Mouse (Mus musculus) testis, adult 2 months (tissue): ENCODE measurements around the gene Rbfox2. TPM values are rescaled to one million over a fixed set of nuclear protein-coding genes. Genes with fewer than 3 reads are reported as not detected.

Experiments used
- H3K27ac ChIP-seq: fragments of 200-500 bp; 2 replicates; pipeline ENCODE4 v1.5.1; 2012; ENCODE audit warnings: low read depth, low read length; ENCODE audit not compliant: control insufficient read depth, insufficient read depth
- H3K27me3 ChIP-seq: fragments of 200-500 bp; 2 replicates; pipeline ENCODE4 v1.6.1; 2012; ENCODE audit warnings: mild to moderate bottlenecking, low read length, moderate library complexity; ENCODE audit not compliant: control insufficient read depth, insufficient read depth
- H3K36me3 ChIP-seq: fragments of 200-500 bp; 2 replicates; pipeline ENCODE4 v1.6.1; 2012; ENCODE audit warnings: mild to moderate bottlenecking, low read length; ENCODE audit not compliant: control insufficient read depth, insufficient read depth
- H3K4me1 ChIP-seq: fragments of 200-500 bp; 2 replicates; pipeline ENCODE4 v1.6.1; 2012; ENCODE audit warnings: low read length; ENCODE audit not compliant: control insufficient read depth, insufficient read depth
- H3K4me3 ChIP-seq: fragments of 200-500 bp; 2 replicates; pipeline ENCODE4 v1.5.1; 2012; ENCODE audit warnings: low read depth, mild to moderate bottlenecking, low read length, moderate library complexity, mixed read lengths; ENCODE audit not compliant: control insufficient read depth
- CTCF ChIP-seq: fragments of 200-500 bp; IDR thresholded peaks from 2 replicates; pipeline ENCODE4 v1.5.1; 2012; ENCODE audit warnings: low read depth, mild to moderate bottlenecking, inconsistent platforms, low read length, moderate library complexity; ENCODE audit not compliant: control insufficient read depth, insufficient read depth, insufficient replicate concordance
- POLR2A ChIP-seq: fragments of 200-500 bp; IDR thresholded peaks from 2 replicates; pipeline ENCODE4 v1.6.1; 2012; ENCODE audit warnings: low read depth, mild to moderate bottlenecking, inconsistent platforms, low read length, moderate library complexity; ENCODE audit not compliant: control insufficient read depth
- polyA plus RNA-seq: library from polyadenylated mRNA; depleted of rRNA; stranded (reverse); fragments of >200 nt; gene quantifications from 2 replicates; pipeline ENCODE4 v1.2.3, GENCODE M21; 2012

Rbfox2 gene
- polyA plus RNA-seq, 1 experiment = 12.7 TPM

DNA sequence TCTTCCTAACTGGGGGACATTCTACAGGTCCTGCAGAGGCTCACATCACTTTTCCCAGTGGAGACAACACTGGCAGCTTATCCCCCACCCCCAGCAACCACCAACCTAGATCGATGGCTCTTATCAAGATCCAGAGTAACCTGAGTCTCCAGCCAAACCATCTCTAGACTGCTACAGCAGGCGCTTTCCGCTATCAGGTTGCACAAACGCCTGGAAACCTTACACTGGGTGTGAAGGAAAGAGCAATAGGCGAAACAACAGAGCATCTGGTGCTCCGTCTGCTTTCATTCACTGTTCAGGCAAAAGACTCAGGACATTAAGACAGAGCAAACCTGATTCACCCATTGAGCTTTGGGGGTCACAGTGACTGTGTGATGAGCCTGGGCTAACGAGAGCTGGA lies 15.3 kb downstream of the Rbfox2 start:
- Histone ChIP-seq H3K36me3 (no peaks in the 10 kb centered on the region), H3K27ac (no peak overlapping the region), H3K27me3 (no peaks in the 10 kb centered on the region), H3K4me3 (no peak overlapping the region), H3K4me1 (no peaks in the 10 kb centered on the region)
- TF ChIP-seq CTCF (no peak), POLR2A (no peak)

- TF ChIP-seq CTCF (no peak), POLR2A (no peak)
- H3K4me1 ChIP-seq = no peaks in the 10 kb centered on the region
- H3K27me3 ChIP-seq = no peaks in the 10 kb centered on the region
- H3K27ac ChIP-seq = no peak overlapping the region
- no peaks in the 10 kb centered on the region for H3K36me3 ChIP-seq
- no peak overlapping the region for H3K4me3 ChIP-seq
These were observed 16.5 kb downstream of the Rbfox2 start for GRCm38 (mm10) chr15:77290352-77290751.

DNA sequence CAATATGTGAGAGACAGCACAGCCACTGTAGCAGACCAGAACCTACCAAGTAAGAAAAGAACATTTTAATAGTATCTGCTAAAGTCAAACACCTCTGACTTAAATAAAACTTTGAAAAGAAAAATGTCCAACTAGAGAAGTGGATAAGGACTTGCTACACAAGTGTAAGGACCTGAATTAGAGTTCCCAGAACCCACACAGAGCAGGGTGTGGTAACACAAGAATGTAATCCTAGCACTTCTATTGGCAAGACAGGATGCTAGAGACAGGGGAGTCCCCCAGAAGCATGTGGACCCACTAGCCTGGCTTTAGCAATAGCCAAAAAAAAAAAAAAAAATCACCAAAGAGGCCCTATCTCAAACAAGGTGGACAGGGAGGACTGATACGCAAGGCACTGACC lies 26.7 kb downstream of the Rbfox2 start:
- no peaks in the 10 kb centered on the region for H3K4me1 ChIP-seq
- H3K27ac ChIP-seq = no peak overlapping the region
- TF ChIP-seq CTCF = no peak
- no peak for TF ChIP-seq POLR2A
- no peaks in the 10 kb centered on the region for H3K27me3 ChIP-seq
- no peak overlapping the region for H3K4me3 ChIP-seq
- H3K36me3 ChIP-seq = no peaks in the 10 kb centered on the region

GRCm38 (mm10) chr15:77278825-77279224 lies 28.0 kb downstream of the Rbfox2 start:
- Histone ChIP-seq H3K27me3 (no peaks in the 10 kb centered on the region), H3K36me3 (no peaks in the 10 kb centered on the region), H3K4me1 (no peaks in the 10 kb centered on the region), H3K27ac (no peak overlapping the region), H3K4me3 (no peak overlapping the region)
- no peak for TF ChIP-seq POLR2A
- no peak for TF ChIP-seq CTCF

GRCm38 (mm10) chr15:77276838-77277725 lies 29.7 kb downstream of the Rbfox2 start:
- Histone ChIP-seq H3K36me3 (no peaks in the 10 kb centered on the region), H3K4me1 (no peaks in the 10 kb centered on the region), H3K27me3 (no peaks in the 10 kb centered on the region), H3K27ac (no peak overlapping the region), H3K4me3 (no peak overlapping the region)
- no peak for TF ChIP-seq CTCF
- TF ChIP-seq POLR2A = no peak

GRCm38 (mm10) chr15:77276300-77276699 lies 30.5 kb downstream of the Rbfox2 start:
- TF ChIP-seq CTCF = no peak
- TF ChIP-seq POLR2A = no peak
- Histone ChIP-seq H3K36me3 (no peaks in the 10 kb centered on the region), H3K27me3 (no peaks in the 10 kb centered on the region), H3K4me1 (no peaks in the 10 kb centered on the region), H3K4me3 (no peak overlapping the region), H3K27ac (no peak overlapping the region)

DNA sequence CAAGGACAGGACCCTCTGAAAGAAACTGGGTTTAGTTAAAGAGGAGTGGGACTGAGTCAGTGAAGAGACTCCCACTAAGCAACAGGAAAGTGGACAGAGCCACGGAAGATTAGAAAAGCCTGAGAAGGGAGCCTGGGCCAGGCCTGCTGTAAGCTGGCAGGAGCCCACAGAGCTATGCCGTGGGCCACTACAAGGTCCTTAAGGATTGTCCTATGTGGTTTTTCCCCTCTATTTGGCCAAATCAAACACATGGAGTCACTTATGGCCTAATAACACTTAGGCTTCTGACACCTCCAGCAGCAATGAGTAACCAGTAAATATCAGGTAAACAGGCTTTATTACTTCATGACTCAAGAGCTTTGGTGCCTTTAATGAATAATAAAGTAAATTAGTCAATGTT lies 31.2 kb downstream of the Rbfox2 start:
- no peak overlapping the region for H3K4me3 ChIP-seq
- TF ChIP-seq POLR2A (no peak), CTCF (no peak)
- H3K27me3 ChIP-seq = no peaks in the 10 kb centered on the region
- H3K36me3 ChIP-seq = no peaks in the 10 kb centered on the region
- no peaks in the 10 kb centered on the region for H3K4me1 ChIP-seq
- no peak overlapping the region for H3K27ac ChIP-seq

GRCm38 (mm10) chr15:77273947-77274346 lies 32.9 kb downstream of the Rbfox2 start:
- no peaks in the 10 kb centered on the region for H3K27me3 ChIP-seq
- TF ChIP-seq POLR2A (no peak), CTCF (no peak)
- H3K27ac ChIP-seq = no peak overlapping the region
- no peak overlapping the region for H3K4me3 ChIP-seq
- no peaks in the 10 kb centered on the region for H3K4me1 ChIP-seq
- no peaks in the 10 kb centered on the region for H3K36me3 ChIP-seq
